In the genomic region with DNA sequence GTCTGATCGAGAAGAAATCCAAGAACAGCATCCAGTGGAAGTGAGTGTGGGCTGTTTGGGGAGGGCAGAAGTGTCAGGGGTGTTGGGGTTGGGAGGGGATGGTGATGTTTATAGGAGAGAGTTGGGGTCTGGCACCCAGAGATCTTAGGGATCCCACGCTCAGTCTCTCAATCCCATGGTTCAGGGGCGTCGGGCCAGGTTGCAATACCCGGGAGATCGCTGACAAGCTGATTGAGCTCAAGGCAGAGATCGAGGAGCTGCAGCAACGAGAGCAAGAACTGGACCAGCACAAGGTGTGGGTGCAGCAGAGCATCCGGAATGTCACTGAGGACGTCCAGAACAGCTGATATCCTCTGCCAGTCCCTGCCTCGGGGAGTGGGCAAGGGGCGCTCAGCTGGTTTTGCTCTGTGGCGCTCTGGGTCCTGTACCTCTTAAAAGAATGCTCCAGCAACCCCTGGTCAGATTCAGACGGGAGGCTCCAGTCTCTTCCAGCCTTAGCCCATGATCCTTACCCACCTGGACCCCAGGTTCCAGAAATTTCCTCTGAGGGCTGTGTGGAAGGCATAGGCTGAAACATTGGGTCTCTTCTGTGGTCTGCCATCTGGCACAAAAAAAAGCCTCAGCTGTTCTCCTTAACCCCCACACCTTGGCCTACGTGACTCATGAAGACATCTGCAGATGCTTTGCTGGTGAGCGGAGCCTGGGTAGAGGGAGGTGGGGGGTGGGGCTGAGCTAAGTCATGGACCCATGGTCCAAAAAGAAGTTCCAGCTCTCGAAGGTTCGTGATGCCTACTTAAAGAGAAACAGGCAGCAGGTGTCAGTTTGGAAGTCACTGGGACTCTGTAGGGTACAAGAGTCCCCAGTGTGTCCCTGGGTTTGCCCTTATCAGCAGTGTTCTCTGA, we compare ENCODE assay signal across 8 mouse cellular contexts. TPM values are rescaled to one million over a fixed set of nuclear protein-coding genes. Genes with fewer than 3 reads are reported as not detected.
DNase-seq lines count a peak whose midpoint lies in the region; ATAC-seq and TF ChIP-seq lines count a peak whose summit lies in the region.

No protein-coding gene starts in this region.

- no peak for TF ChIP-seq POLR2A in thymus, adult 2 months (IDR thresholded peaks at IDR 0.05; ENCODE audit: control insufficient read depth, extremely low read depth, insufficient read depth, low read length, poor library complexity)

- ATAC-seq in frontal cortex, adult (ENCODE audit: low TSS enrichment): no peak

- DNase-seq in cerebellum, adult 11 months: peak; percentile 25
- DNase-seq in cerebellum, adult 18-20 months: no peak
- DNase-seq in spleen, postnatal 4 days (ENCODE audit: low spot score in 2 of 2): peak; percentile 39 to 72
- no peak for DNase-seq in spleen, postnatal 36 days (ENCODE audit: low spot score in 2 of 2)
- DNase-seq in liver: peak; percentile 68
- peak; percentile 61 for DNase-seq in thymus, adult 2 months
- no peak for DNase-seq in urinary bladder, postnatal 36 days (ENCODE audit: low spot score in 2 of 2)

- H3K27ac ChIP-seq in thymus, adult 2 months (ENCODE audit: control insufficient read depth, insufficient read depth, low read length): peak overlapping the region; percentile 92

- no peaks in the 10 kb centered on the region for H3K27me3 ChIP-seq in thymus, adult 2 months (ENCODE audit: control insufficient read depth, insufficient read depth, low read length)

- TF ChIP-seq CTCF in thymus, adult 2 months (IDR thresholded peaks at IDR 0.05; ENCODE audit: borderline replicate concordance, control insufficient read depth, extremely low read depth, insufficient read depth, low read length, poor library complexity): no peak

- peaks cover 35% of the 10 kb centered on the region for H3K4me1 ChIP-seq in thymus, adult 2 months (replicated peaks; ENCODE audit: control insufficient read depth, insufficient read depth, low read length)

- H3K4me3 ChIP-seq in thymus, adult 2 months (ENCODE audit: control insufficient read depth, insufficient read depth, low read length): peak overlapping the region; percentile 86

- peaks cover 36% of the 10 kb centered on the region for H3K36me3 ChIP-seq in thymus, adult 2 months (ENCODE audit: control insufficient read depth, insufficient read depth, low read length)

- 34% methylated on average over 18 of the region's 18 CpGs for whole genome bisulfite sequencing in thymus, adult 2 months

RNA-seq across cellular contexts. Expression of a gene that starts 1.1 kb away (rescaled TPM):
- polyA plus RNA-seq in thymus, adult 2 months (2012; rRNA removed): 474 and 475 TPM in 2 replicates

RNA-seq across cellular contexts. Expression of a gene that starts 2.7 kb away (rescaled TPM):
- polyA plus RNA-seq in thymus, adult 2 months (2012; rRNA removed): 10.6 and 12.7 TPM in 2 replicates

RNA-seq across cellular contexts. Expression of a gene that starts 6.8 kb away (rescaled TPM):
- 28.9 and 39.1 TPM in 2 replicates for polyA plus RNA-seq in thymus, adult 2 months (2012; rRNA removed)

RNA-seq across cellular contexts. Expression of a gene that starts 8.9 kb away (rescaled TPM):
- 13.6 and 14.3 TPM in 2 replicates for polyA plus RNA-seq in thymus, adult 2 months (2012; rRNA removed)

RNA-seq across cellular contexts. Expression of a gene that starts 22.7 kb away (rescaled TPM):
- polyA plus RNA-seq in thymus, adult 2 months (2012; rRNA removed): 3.5 and 4.0 TPM in 2 replicates

Comparison
In these comparisons a context has a peak if more than half of its experiments do, and no peak if none do; other contexts are left out.
1. DNase-seq: peak in cerebellum, adult 11 months (single experiment), spleen, postnatal 4 days (2 of 2), liver (single experiment) and thymus, adult 2 months (single experiment); none in cerebellum, adult 18-20 months (0 of 2), spleen, postnatal 36 days (0 of 2) and urinary bladder, postnatal 36 days (0 of 2).